Mouse (Mus musculus) right cerebral cortex, adult 18-20 months (tissue): ENCODE measurements around the gene Gm26558.

ENCODE experiments used
- DNase-seq: peaks from one replicate; pipeline ENCODE4 v3.0.0; 2022; ENCODE audit warnings: mixed read lengths

Gm26558 gene

GRCm38 (mm10) chr2:70647681-70648080 is 14.2 kb downstream of the Gm26558 start:
- DNase-seq = no peak

GRCm38 (mm10) chr2:70645266-70645780 is 16.6 kb downstream of the Gm26558 start:
- DNase-seq = no peak

GRCm38 (mm10) chr2:70642971-70643565 is 18.8 kb downstream of the Gm26558 start:
- no peak for DNase-seq

DNA sequence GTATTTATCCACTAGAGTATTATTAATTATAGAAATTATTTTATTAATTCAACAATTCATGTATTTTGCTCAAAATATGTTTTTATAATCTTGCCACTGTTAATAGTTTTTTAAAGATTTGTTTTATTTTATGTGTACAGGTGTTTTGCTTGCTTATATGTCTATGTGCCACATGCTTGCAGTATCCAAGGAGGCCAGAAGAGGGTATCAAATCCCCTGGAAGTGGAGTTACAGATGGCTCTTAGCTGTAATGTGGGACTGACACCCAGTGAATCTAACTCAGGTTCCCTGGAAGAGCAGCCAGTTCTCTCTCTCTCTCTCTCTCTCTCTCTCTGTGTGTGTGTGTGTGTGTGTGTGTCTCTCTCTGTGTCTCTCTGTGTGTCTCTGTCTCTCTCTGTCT is 20.9 kb downstream of the Gm26558 start:
- DNase-seq = no peak

DNA sequence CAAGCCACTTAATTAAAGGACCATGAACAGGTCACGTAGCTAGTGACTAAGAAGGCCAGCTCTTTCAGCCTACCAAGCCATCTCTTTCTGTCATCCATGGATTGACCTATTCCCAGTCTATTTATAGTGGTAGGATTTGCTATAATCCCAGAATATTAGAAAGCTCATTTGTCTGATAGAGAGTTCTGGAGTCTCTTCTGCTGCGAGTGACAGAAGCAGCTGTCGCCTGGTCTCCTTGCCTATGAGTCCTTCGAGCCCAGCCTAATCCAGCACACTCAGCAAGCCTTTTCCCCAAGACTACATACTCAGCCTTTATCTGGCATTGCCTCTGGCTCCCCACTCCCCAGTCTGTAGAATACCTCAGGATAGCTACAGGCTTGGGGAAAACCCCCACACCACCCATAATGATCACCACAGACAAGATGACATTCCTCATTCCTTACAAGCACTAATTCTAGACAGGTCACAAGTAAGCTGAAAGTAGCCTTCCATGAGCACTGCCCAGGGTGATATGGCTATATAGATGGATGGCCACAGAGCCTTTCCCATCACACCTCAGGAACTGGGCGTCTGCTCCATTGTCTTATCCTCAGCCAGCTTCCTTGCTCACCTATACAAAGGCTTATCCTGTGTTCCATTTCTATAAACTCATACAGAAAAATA is 27.7 kb downstream of the Gm26558 start:
- DNase-seq = no peak

DNA sequence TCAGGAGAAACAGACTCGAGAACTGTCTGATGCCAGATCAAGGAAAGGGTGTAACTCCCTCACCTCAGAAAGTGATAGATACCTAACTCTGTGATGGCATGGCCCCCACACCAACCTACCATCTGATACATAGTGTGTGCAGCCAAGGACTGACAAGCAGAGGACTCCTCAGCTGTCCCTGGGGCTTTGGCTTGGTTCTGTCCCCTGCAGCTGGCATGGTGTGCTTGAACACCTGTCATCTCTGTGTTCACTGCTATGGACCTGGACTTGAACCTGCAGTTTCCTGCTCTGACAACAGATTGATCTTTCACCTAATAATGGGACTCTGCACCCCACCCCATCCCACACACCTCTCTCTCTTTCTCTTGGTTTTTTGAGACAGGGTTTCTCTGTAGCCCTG is 29.5 kb downstream of the Gm26558 start:
- DNase-seq = no peak

DNA sequence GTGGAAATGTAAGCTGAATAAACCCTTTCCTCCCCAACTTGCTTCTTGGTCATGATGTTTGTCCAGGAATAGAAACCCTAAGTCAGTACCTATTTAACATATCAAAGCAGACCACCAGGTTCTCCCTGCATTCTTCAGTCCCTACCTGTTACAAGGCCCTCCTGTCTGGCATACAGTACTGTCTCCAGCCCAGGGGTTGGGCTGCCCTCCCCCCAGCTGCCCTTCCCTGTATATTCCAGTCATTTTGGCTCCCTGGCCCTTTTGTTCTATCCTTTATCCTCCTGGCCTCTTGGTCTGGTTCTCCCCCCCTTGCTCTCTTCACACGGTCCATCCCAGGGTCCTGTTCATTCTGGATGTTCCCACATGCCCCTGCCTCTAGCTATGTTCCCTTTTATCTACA is 30.6 kb downstream of the Gm26558 start:
- no peak for DNase-seq

DNA sequence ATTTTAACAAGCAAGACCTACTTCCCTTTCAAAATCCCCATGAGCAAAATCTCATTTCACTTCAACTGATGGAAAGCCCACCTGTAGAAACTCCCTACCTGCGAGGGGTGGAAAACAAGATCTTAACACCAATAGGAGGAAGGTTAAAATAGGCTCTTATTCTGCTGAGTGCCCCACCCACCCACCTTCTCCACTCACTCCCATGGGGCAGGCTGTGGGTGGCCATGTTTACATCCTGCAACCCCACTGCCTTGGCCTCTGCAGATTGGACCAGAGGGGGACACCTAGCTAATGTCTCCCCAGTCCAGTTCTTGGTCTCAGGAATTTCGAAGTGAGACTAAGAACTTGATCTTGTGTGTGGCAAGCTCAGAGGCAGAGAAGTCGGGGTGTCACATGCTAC is 32.0 kb downstream of the Gm26558 start:
- DNase-seq = no peak

GRCm38 (mm10) chr2:70629339-70629761 is 32.6 kb downstream of the Gm26558 start:
- peak; percentile 12 for DNase-seq

DNA sequence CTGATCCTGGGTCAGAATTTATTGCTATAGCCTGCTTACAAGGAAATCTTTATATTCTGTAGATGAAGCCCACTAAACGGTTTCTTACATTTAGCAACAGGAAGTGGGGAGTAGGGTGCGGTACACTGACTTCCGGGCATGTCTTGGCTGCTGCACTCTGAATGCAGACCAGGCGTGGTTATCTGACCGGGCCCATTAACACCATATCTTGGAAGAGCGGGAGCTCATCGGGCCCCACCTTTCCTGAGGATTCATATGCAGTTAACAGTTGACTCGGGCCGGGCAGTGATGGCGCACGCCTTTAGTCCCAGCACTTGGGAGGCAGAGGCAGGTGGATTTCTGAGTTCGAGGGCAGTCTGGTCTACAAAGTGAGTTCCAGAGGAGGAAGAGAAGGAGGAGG is 33.5 kb downstream of the Gm26558 start:
- no peak for DNase-seq

- DNase-seq = no peak
Measured at GRCm38 (mm10) chr2:70625761-70626160, 36.1 kb downstream of the Gm26558 start.

- DNase-seq = no peak
Measured at GRCm38 (mm10) chr2:70622244-70622643, 39.7 kb downstream of the Gm26558 start.

DNA sequence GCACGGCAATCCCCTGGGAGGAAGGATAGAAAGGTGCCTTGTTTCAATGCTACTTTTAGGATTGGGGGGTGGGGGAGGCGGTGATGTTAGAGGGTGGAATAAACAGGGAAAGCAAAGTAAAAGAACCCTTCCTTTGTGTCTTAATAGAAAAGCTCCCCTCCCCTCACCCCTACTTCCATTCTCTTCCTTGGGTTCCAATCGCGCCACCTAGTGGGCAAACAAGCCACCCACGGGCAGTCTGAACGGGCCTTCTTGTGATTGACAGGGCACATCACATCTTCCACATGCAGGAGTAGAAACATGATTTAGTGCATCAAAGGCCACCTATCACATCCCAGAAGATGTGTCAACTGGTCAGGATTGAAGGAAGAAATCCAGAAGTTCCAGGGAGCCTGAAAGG is 41.7 kb downstream of the Gm26558 start:
- DNase-seq = peak; percentile 34

DNA sequence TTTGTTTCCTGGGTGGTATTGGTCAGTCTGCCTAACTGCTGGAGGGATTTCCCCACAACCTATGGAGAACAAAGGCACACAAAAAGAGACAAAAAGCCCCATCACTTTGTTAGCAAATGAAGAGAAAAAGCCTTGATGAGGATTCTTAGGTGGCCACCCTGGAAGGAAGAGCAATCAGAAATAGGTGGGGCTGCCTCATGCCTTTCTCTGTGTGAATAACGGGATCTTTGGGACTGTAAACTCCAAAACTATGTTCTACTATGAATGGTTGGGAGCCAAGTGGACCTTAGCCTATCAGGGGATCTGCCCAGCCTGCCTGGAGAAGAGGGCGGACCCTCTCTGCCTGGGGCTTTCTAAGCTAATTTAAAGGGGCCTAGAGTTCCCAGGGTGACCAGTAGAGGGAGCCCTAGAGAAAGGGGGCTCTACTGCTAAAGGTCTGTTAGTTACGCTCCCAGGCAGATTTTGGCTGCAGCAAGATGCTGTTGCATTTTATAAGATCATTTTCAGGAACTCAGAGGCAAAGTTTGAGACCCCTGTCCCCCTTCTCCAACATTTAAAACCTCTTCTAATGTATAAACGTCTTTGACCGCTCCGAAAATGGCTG is 42.6 kb downstream of the Gm26558 start:
- DNase-seq = no peak

- no peak for DNase-seq
Measured at GRCm38 (mm10) chr2:70616617-70617016, 45.3 kb downstream of the Gm26558 start.

GRCm38 (mm10) chr2:70616076-70616475 is 45.8 kb downstream of the Gm26558 start:
- no peak for DNase-seq

DNA sequence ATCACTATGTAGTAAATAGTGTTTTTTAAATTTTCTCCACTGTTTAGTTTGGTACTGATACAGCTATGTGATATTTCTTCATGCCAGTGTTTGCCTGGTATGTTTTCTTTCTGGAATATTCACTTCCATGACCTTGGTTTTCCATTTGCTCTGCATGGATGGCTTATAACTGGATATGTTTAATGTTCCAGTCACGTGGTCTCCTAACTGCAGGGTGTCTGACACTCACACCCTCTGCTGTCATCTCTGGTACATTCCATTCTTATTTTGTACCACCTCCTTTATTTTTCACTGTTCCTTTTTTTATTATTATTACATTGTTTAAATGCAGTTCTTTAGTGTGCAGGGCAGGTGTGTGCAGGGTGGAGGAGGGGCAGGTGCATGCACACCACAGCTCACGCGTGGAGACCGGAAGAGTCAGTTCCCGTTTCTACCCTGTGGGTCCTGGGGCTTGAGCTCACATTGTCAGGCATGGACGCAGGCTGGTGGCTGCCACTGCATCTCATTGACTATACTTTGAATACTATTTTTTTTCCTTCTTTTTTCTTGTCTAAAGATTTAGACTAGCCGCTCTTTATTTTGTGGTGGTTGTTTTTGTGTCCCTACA is 47.1 kb downstream of the Gm26558 start:
- no peak for DNase-seq
